Mouse (Mus musculus) kidney, adult 2 months (tissue): ENCODE measurements around the gene Ntm.

Source experiments
- CTCF ChIP-seq: fragments of 200-500 bp; conservative IDR thresholded peaks from 2 replicates; pipeline ENCODE4 v1.5.1; 2011; ENCODE audit warnings: low read depth, mild to moderate bottlenecking, control low read depth, low read length, moderate library complexity, mixed read lengths; ENCODE audit not compliant: insufficient read depth, insufficient read length
- POLR2A ChIP-seq: fragments of 200-500 bp; IDR thresholded peaks from one replicate; pipeline ENCODE4 v1.6.1; 2011; ENCODE audit warnings: low read depth, low read length, control low read depth

DNA sequence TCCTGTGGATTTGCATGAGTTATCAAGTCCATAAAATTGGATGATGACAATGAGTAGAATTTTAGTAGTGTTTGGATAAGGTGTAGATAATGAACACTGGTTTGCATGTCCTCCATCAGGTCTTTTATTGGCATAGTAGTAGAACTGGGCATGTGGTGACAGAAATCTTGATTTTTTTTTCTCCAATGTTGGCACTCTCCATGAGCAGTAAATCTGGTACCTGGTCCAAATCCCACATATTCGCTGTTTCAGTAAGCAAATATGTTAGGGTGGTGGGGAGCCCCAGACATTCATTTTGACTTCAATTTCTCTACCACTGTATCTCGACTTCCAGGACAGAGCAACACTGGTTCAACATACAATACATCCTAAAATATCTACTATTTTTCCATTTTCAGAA is 718.9 kb downstream of the Ntm start:
- TF ChIP-seq POLR2A, result no peak
- TF ChIP-seq CTCF, result no peak
